Mouse (Mus musculus): Measurements from ENCODE around the gene Krt79.

- TF ChIP-seq POLR2A (IDR thresholded peaks at IDR 0.05; ENCODE audit: low read depth, low read length): no peak
- TF ChIP-seq CTCF (conservative IDR thresholded peaks at IDR 0.05; ENCODE audit: insufficient read depth, insufficient read length, low read depth, low read length): no peak
Observed at GRCm38 (mm10) chr15:101976641-101977040, 36.5 kb upstream of the Krt79 start.

Measured in kidney, adult 2 months (tissue).